Mouse (Mus musculus): ENCODE measurements around the gene Rpl27.
"Not testable (repeated sequence)": the region's sequence is repeated elsewhere in the genome, so short reads cannot be mapped to it uniquely, and the experiment has no call there.

Rpl27 gene
- long read RNA-seq, experiment 1, transcript Rpl27-202 (4 exons, 732 nt): minor isoform, 27 of 232 reads
- long read RNA-seq, experiment 1, transcript Rpl27-201 (5 exons, 614 nt): major isoform, 198 of 232 reads
- long read RNA-seq, experiment 1, partial matches to known transcripts: 2 of 232 reads
- long read RNA-seq, experiment 1, other reads (novel, unspliced or antisense): 5 of 232 reads
- long read RNA-seq, experiment 2, transcript Rpl27-201 (5 exons, 614 nt): major isoform, 181 of 232 reads
- long read RNA-seq, experiment 2, transcript Rpl27-202 (4 exons, 732 nt): minor isoform, 42 of 232 reads
- long read RNA-seq, experiment 2, partial matches to known transcripts: 4 of 232 reads
- long read RNA-seq, experiment 2, other reads (novel, unspliced or antisense): 5 of 232 reads

DNA sequence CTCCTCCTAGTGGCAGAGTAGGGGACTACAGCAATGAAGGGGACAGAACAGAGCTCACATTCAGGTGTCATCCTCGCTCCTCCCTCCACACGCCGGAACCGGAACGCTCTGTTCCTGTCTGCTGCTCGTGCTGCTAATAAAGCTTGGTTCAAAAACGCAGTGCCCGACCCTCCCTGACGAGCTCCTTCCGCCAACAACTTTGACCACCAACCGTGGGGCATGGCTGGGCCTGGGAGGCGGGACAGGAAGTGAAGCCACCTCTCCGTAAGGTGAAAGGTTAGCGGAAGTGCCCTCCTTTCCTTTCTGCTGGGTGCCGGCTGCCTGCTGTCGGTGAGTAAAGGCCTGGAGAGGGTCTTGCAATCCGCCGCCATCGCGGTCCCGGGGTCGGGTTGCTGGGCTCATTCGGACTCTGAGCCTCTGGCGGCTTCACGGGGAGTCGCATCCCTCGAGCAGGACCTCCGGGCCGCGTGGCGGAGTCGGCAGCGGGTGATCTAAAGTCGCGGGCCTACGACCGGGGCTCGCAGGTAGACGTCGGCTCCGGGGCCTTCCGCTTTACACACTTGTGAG lies at the start of gene Rpl27:
Gene Rpl27 (plus strand): TSS at position 172 of the 567 bp plus-strand sequence.
- intact Hi-C loops (cut with DNase I): no loop called here

- intact Hi-C loops (cut with DNase I): loop anchor here (1.0 to 10.0 kb wide), 3 partner anchors 72 to 190 kb away; no protein-coding TSS in a partner anchor
Measured at GRCm38 (mm10) chr11:101395110-101395509, 47.0 kb upstream of the Rpl27 start.

- intact Hi-C loops (cut with DNase I): no loop called here
Measured at GRCm38 (mm10) chr11:101415306-101415705, 26.8 kb upstream of the Rpl27 start.

DNA sequence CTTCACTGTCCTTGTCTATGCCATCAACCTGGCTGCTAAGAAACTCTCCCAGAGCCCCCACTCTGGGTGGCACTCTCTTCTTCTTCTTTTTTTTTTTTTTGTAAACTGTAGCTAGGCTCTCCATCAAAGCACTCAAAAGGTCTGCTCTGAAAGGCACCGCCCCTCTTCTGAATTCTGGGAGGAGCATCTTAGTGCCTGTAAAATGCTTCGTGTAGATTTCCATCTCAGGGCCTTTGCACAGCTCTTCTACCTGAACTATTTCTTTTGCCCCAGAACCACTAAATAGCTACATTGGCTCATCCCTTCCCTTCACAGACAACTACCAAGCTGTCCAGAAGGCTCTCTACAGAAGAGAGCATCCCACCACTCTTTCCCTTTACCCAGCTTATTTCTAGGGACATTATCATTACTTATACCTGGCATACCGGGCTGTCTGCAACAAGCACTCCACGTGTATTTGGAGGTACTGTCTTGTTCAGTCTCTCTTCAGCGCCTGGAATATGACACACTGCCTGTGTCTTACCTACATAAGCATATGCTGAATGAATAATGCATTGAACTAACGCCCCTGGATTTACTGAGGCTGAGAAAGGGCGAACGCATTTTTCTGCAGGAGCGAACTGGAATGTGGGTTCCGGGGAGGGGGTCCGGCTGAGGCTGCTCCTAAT lies 25.5 kb upstream of the Rpl27 start:
- intact Hi-C loops (cut with DNase I): no loop called here

- intact Hi-C loops (cut with DNase I): no loop called here
Measured at GRCm38 (mm10) chr11:101417101-101417855, 24.8 kb upstream of the Rpl27 start, which contains the start of gene Aarsd1. TSS of gene Aarsd1 (minus strand) at chr11:101417615.

DNA sequence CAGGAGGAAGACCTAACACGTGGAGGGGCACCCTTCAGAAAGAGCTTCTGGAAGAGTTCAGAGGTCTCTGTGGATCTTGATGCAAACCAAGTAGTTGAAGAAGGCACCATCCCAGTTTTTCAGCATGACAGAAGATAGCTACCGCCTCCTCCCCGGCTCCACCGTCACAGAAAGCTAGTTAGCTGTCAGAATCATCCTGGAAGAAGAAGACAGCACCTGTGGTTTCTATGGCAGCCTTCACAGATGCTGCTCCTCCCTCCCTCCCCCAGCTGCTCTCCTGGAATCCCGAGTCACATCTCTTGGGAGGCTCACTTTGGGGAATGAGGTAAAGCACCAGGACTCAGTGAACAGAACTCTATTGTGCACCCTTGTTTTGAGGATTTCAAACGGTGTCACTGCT lies 23.1 kb upstream of the Rpl27 start:
- intact Hi-C loops (cut with DNase I): no loop called here

DNA sequence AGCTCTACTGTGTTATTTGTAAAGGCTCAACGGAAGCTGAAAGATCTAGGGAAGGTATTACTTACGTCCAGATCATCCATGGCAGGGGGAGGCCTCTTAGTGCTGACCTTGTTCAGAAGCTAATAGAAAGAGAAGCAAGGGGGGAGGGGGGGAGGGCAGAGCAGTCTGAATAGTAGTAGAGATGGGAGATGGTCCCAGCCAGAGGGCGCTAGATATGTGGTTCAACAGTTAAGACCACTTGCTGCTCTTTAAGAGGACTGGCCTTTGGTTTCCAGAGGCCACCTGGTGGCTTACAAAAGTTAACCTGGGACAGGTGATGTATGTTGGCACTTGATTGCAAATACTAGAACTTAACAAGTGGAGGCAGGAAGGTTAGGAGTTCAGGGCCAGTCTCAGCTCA lies 22.5 kb upstream of the Rpl27 start:
- intact Hi-C loops (cut with DNase I): no loop called here

DNA sequence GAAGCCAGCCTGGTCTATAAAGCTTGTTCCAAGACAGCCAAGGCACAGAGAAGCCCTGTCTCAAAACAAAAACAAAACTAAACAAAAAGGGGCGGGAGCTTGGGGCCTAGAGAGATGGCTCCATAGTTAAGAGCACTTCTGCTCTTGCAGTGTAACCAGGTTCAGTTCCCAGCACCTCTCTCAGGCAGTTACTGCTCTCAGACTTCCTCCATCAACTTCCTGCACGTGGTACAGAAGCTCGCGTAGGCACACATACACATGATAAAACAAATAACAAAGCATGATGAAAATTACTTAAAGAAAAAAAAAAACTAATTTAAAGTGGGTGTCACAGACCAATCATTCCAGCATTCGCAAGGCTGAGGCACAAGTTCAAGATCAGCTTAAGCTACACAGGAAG lies 21.9 kb upstream of the Rpl27 start:
- intact Hi-C loops (cut with DNase I): no loop called here

GRCm38 (mm10) chr11:101424105-101424851 lies 17.8 kb upstream of the Rpl27 start, which contains the start of gene Gm27029:
TSS of gene Gm27029 (minus strand) at chr11:101424796.
- intact Hi-C loops (cut with DNase I): no loop called here

GRCm38 (mm10) chr11:101424925-101425813 lies 16.9 kb upstream of the Rpl27 start, which contains the start of the genes Rundc1 and Ptges3l:
TSS of gene Rundc1 (plus strand) at chr11:101425085.
TSS of gene Ptges3l (minus strand) at chr11:101425333.
- intact Hi-C loops (cut with DNase I): no loop called here

GRCm38 (mm10) chr11:101426165-101426564 lies 15.9 kb upstream of the Rpl27 start:
- intact Hi-C loops (cut with DNase I): no loop called here

GRCm38 (mm10) chr11:101431327-101431726 lies 10.8 kb upstream of the Rpl27 start:
- intact Hi-C loops (cut with DNase I): no loop called here

GRCm38 (mm10) chr11:101433396-101433795 lies 8.7 kb upstream of the Rpl27 start:
- intact Hi-C loops (cut with DNase I): no loop called here

DNA sequence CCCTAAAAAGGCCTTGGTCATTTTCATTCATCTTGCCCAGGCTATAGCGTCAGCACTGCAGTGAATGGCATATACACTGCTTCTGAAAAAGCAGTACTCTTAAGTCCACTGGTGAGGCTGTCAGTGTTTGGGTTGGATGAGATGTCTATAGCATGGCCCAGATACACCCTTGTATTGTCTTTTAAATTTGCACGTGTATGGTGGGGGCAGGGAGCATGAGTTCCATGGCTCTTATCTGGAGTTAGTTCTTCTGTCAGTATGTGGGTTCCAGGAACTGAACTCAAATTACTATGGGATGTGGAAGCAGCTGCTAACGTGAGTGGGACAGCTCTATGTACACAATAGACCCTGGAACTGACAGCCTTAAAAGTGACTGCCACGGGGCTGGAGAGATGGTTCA lies 6.3 kb upstream of the Rpl27 start:
- intact Hi-C loops (cut with DNase I): no loop called here

GRCm38 (mm10) chr11:101436916-101437315 lies 5.2 kb upstream of the Rpl27 start:
- intact Hi-C loops (cut with DNase I): no loop called here

DNA sequence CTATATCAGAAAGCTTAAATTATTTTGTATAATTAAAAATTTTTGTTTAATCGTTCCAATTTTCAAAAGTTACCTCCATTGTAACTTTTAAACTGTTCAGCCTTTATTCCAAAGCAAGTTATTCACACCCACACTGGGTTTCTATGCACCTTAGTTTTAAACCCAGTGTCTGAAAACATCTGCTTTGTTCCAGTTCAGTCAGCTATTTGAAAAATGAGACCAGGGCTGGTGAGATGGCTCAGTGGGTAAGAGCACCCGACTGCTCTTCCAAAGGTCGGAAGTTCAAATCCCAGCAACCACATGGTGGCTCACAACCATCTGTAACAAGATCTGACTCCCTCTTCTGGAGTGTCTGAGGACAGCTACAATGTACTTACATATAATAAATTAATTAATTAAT lies 4.1 kb upstream of the Rpl27 start:
- intact Hi-C loops (cut with DNase I): not testable (repeated sequence)

- intact Hi-C loops (cut with DNase I): not testable (repeated sequence)
Measured at GRCm38 (mm10) chr11:101441450-101442126, 510 bp upstream of the Rpl27 start.

DNA sequence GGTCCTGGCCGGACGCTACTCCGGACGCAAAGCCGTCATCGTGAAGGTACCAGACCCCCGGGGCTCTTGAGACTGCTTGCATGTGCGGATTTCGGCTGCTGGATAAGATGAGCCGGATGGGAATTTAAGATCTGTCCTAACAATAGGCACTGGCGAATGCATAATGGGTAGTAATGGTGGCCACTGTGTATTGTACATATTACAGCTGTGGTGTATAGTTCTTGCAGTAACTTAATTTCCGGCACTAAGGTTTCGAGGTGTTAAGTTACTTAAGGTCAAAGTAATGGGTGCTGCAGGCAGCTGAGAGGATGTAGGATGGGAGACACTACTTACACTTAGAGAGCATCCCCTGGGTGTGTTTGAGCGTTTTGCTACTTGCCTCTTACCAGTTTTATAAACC lies 662 bp downstream of the Rpl27 start:
- intact Hi-C loops (cut with DNase I): no loop called here

- intact Hi-C loops (cut with DNase I): no loop called here
Measured at GRCm38 (mm10) chr11:101446319-101446718, 4.2 kb downstream of the Rpl27 start.

All from adrenal gland (tissue).